Mouse (Mus musculus) lung, postnatal 0 days (tissue): Measurements from ENCODE around the gene Rhbdd1. TPM values are rescaled to one million over a fixed set of nuclear protein-coding genes. Genes with fewer than 3 reads are reported as not detected.

ENCODE experiments used
- ATAC-seq: fragments of 200-750 bp; cut with Nextera tagmentation; 2 replicates; pipeline ENCODE4 v1.8.0; 2017; ENCODE audit warnings: moderate library complexity
- DNase-seq: peaks from one replicate; pipeline ENCODE4 v3.0.0-alpha.2; 2016; ENCODE audit warnings: low spot score
- H3K27ac ChIP-seq: fragments of 300-500 bp; sonication (generic); 2 replicates; pipeline ENCODE4 v1.5.1; 2014; ENCODE audit warnings: antibody characterized with exemption, mild to moderate bottlenecking, low read length, mixed read lengths
- H3K27me3 ChIP-seq: fragments of 300-500 bp; sonication (generic); replicated peaks from 2 replicates; pipeline ENCODE4 v1.6.1; 2014; ENCODE audit warnings: low read length, mixed read lengths; ENCODE audit not compliant: insufficient read depth
- H3K36me3 ChIP-seq: fragments of 300-500 bp; sonication (generic); 2 replicates; pipeline ENCODE4 v1.6.1; 2014; ENCODE audit warnings: low read length, mixed read lengths; ENCODE audit not compliant: insufficient read depth
- H3K4me1 ChIP-seq: fragments of 300-500 bp; sonication (generic); 2 replicates; pipeline ENCODE4 v1.6.1; 2014; ENCODE audit warnings: antibody characterized with exemption, low read depth, low read length, mixed read lengths; ENCODE audit not compliant: insufficient read depth
- H3K4me2 ChIP-seq: fragments of 300-500 bp; sonication (generic); replicated peaks from 2 replicates; pipeline ENCODE4 v1.6.1; 2014; ENCODE audit warnings: low read depth, mild to moderate bottlenecking, low read length, moderate library complexity, mixed read lengths
- H3K4me3 ChIP-seq: fragments of 300-500 bp; sonication (generic); 2 replicates; pipeline ENCODE4 v1.5.1; 2014; ENCODE audit warnings: low read depth, low read length
- H3K9ac ChIP-seq: fragments of 300-500 bp; sonication (generic); replicated peaks from 2 replicates; pipeline ENCODE4 v1.6.1; 2014; ENCODE audit warnings: low read depth, mild to moderate bottlenecking
- H3K9me3 ChIP-seq: fragments of 300-500 bp; sonication (generic); 2 replicates; pipeline ENCODE4 v1.6.1; 2016; ENCODE audit warnings: low read length, mixed read lengths
- CTCF ChIP-seq: IDR thresholded peaks from 2 replicates; pipeline ENCODE4 v1.5.1; 2016; ENCODE audit warnings: antibody characterized with exemption, mild to moderate bottlenecking
- EP300 ChIP-seq: IDR thresholded peaks from 2 replicates; pipeline ENCODE4 v1.6.1; 2016; ENCODE audit warnings: antibody characterized with exemption, mild to moderate bottlenecking, control low read depth
- WGBS: fragments of 180-500 bp; shearing (Covaris S2); extraction: QIAGEN DNeasy Blood & Tissue Kit; methylation state at CpG from one replicate; pipeline ENCODE4 v1.1.7; 2014; 5-methylcytosine and 5-hydroxymethylcytosine counted together
- polyA plus RNA-seq: library from polyadenylated mRNA; unstranded; fragments of >200 nt; fragmentation: Nextera tagmentation; extraction: Ambion mirVana; gene quantifications from 2 replicates; pipeline ENCODE4 v1.2.1, GENCODE M21; 2015

Rhbdd1 gene
- polyA plus RNA-seq, 1 experiment from 2014 or later, result 7.8 TPM

DNA sequence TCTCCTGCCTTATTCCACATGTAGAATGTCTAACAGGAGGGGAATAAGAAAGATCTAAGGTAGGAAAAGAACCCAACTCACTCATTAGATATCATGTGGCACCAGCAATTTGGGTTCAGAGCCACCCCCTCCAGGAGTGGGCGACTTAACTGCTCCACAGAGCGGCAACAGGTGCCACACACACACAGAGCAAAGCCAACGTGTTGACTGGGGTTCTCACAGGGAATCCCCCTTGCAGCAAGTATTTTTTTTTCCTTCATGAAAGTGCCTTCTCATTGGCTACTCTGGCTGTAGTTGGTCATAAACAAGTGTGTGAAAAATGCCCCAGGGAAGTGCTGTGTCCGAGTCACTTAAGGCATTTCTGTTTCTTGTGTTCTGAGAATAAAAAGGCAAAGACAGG is 127.3 kb downstream of the Rhbdd1 start:
- Histone ChIP-seq H3K27ac (no peak overlapping the region), H3K36me3 (no peaks in the 10 kb centered on the region), H3K4me3 (no peak overlapping the region), H3K27me3 (no peaks in the 10 kb centered on the region), H3K4me2 (no peak overlapping the region), H3K9me3 (no peaks in the 10 kb centered on the region), H3K4me1 (no peaks in the 10 kb centered on the region), H3K9ac (no peak overlapping the region)
- ATAC-seq (no peak), DNase-seq (no peak)
- TF ChIP-seq EP300 (no peak), CTCF (no peak)
- WGBS, result 71% methylated on average over 4 of the region's 4 CpGs

DNA sequence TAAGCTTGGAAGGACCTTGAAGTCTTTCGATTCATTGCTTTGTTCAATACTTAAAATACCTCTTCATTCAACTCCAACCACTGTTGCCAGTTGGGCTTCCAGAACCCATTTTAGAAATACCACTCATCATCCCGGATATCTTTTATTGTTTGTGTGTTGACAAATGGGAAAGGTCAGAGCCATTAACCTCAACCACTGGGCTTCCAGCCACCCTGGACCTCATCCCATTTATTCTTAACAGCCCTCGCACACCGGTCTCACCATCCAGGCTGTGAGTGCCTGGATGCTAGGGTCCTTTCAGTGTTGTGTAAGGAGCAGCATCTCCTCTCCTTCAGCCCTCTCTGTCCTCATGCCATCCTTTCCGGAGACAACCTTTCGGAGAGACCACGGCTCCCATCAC is 129.8 kb downstream of the Rhbdd1 start:
- no peaks in the 10 kb centered on the region for H3K36me3 ChIP-seq
- no peaks in the 10 kb centered on the region for H3K9me3 ChIP-seq
- DNase-seq (no peak), ATAC-seq (no peak)
- H3K27ac ChIP-seq, result no peak overlapping the region
- no peak overlapping the region for H3K4me2 ChIP-seq
- no peak overlapping the region for H3K4me3 ChIP-seq
- H3K27me3 ChIP-seq, result no peaks in the 10 kb centered on the region
- H3K4me1 ChIP-seq, result no peaks in the 10 kb centered on the region
- WGBS, result 72% methylated on average over 7 of the region's 7 CpGs
- TF ChIP-seq CTCF (no peak), EP300 (no peak)
- H3K9ac ChIP-seq, result no peak overlapping the region

DNA sequence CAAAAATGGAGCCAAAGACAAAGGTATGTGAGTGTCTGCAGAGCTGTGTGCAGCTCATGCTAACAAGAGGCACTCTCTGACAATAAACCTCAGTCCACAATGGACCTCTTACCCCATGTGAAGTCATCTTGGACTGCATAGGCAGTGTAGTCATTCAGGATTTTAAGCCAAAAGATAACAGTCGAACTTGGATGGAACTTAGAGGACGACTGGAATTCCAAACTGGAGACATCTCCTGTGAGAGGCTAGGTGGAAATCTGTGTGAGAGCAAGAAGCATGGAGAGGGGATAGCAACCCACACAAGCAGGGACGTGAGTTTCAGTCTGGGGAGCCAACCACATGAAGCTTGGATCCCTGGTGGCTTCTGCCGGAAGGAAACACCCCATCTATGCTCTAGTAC is 133.6 kb downstream of the Rhbdd1 start:
- ATAC-seq (no peak), DNase-seq (no peak)
- no peak overlapping the region for H3K4me2 ChIP-seq
- no peak overlapping the region for H3K4me3 ChIP-seq
- H3K4me1 ChIP-seq, result no peaks in the 10 kb centered on the region
- H3K9me3 ChIP-seq, result no peaks in the 10 kb centered on the region
- 83% methylated on average over 4 of the region's 4 CpGs for WGBS
- TF ChIP-seq CTCF (no peak), EP300 (no peak)
- no peaks in the 10 kb centered on the region for H3K36me3 ChIP-seq
- H3K27ac ChIP-seq, result no peak overlapping the region
- H3K9ac ChIP-seq, result no peak overlapping the region
- no peaks in the 10 kb centered on the region for H3K27me3 ChIP-seq

DNA sequence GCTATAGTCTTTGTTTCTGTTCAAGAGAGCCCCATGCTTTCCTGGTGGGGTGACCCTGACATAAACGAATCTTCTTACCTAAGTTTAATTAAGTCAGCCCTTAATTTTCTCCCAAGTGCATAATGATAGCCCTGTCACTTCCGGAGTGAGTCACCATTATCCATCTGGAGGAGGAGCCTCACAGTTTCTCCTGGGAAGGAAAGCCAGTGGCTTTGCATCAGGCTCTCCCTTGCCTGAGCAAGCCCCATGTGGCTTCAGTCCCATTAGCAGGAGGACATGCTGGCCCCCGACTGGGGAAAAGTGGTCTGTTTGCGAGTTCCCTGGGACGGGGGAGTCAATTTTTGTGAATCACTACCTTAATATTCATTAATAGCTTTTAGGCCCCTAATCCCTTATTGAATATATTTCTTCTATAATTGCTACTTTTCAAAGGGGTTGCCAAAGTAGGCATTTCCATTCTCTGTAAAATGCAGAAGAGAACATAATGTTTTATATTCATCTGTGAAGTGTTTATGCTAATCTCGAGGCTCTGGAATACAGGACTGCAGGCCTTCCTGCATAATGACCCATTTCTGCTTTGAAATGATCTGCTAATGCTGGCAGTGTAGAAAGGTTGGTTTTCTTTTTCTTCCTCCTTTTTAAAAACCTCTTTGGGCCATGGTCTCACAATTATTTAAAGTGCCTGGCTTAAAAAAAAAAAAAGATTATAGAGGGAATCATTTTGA is 135.8 kb downstream of the Rhbdd1 start:
- Histone ChIP-seq H3K9ac (no peak overlapping the region), H3K27me3 (no peaks in the 10 kb centered on the region), H3K4me1 (no peaks in the 10 kb centered on the region), H3K4me3 (no peak overlapping the region), H3K27ac (no peak overlapping the region), H3K36me3 (no peaks in the 10 kb centered on the region), H3K4me2 (no peak overlapping the region), H3K9me3 (no peaks in the 10 kb centered on the region)
- 51% methylated on average over 6 of the region's 6 CpGs for WGBS
- DNase-seq (no peak), ATAC-seq (no peak)
- TF ChIP-seq EP300, result no peak
- TF ChIP-seq CTCF, result no peak

DNA sequence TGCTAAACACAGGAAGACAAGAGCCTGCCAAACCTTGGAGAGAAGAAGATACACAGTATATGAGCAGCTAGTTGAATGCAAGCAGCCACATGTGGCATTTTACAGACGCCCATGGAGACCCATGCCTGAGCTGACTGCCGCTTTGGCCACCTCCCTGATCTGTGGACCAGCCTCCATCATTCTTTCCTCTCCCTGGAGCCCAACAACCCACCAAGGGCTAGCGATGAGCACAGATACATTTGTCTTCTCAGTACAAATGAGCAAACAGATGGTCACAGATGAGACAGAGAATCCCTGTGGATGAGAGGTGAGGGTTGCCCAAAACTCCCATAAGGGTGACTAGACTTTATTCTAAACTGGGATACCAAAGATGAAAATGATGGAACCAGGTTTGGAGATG is 137.8 kb downstream of the Rhbdd1 start:
- Histone ChIP-seq H3K9me3 (no peaks in the 10 kb centered on the region), H3K4me3 (no peak overlapping the region), H3K4me1 (no peaks in the 10 kb centered on the region), H3K27me3 (no peaks in the 10 kb centered on the region), H3K4me2 (no peak overlapping the region), H3K36me3 (no peaks in the 10 kb centered on the region), H3K9ac (no peak overlapping the region), H3K27ac (no peak overlapping the region)
- 89% methylated on average over 3 of the region's 3 CpGs for WGBS
- DNase-seq (no peak), ATAC-seq (no peak)
- TF ChIP-seq CTCF, result no peak
- TF ChIP-seq EP300, result no peak

DNA sequence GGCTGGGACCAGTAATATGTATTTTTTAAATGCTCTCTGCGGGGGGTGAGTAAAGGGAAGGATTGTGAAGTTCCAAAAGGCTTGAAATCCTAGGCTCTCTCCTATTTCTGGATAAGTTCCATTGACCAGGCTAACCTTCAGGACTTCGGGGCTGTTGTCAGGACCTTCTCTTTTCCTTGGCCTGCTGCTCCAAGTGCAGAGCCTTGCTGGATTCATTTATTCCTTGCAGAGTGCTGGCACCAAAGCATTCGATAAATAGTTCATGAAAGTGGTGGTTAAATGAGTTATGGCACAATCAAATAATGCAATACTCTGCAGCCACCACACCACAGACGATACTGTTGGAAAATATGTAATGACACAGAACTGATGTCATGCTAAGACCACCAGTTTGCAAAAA is 143.1 kb downstream of the Rhbdd1 start:
- Histone ChIP-seq H3K27ac (no peak overlapping the region), H3K4me2 (no peak overlapping the region), H3K36me3 (no peaks in the 10 kb centered on the region), H3K9ac (no peak overlapping the region), H3K4me3 (no peak overlapping the region), H3K27me3 (no peaks in the 10 kb centered on the region), H3K4me1 (no peaks in the 10 kb centered on the region), H3K9me3 (no peaks in the 10 kb centered on the region)
- 68% methylated on average over 4 of the region's 4 CpGs for WGBS
- no peak for DNase-seq
- ATAC-seq, result no peak
- TF ChIP-seq CTCF (no peak), EP300 (no peak)

DNA sequence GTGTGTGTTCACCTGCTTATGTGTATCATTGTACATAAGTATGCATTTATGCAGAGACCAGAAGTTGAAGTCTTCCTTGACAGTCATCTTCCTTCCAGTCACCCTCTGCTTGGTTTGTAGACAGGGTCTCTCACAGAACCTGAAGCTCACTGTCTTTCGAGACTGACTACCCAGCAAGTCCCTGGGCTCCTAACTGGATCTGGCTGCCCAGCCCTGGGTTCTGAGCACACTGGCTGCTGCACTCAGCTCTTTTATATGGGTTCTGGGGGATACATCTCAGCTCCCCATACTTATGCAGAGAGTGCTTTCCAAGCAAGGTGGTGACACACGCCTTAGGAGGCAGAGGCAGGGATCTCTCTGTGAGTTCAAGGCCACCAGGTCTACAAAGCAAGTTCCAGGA is 143.7 kb downstream of the Rhbdd1 start:
- WGBS, result 77% methylated on average over 2 of the region's 2 CpGs
- H3K27ac ChIP-seq, result no peak overlapping the region
- no peak overlapping the region for H3K4me3 ChIP-seq

More for the DNA sequence above, 143.7 kb downstream of the Rhbdd1 start:
- no peak for ATAC-seq
- Histone ChIP-seq H3K27me3 (no peaks in the 10 kb centered on the region), H3K9me3 (no peaks in the 10 kb centered on the region), H3K4me1 (no peaks in the 10 kb centered on the region), H3K4me2 (no peak overlapping the region), H3K9ac (no peak overlapping the region), H3K36me3 (no peaks in the 10 kb centered on the region)
- no peak for DNase-seq
- TF ChIP-seq EP300 (no peak), CTCF (no peak)
